Mouse (Mus musculus): ENCODE data around the gene Proz.

DNA sequence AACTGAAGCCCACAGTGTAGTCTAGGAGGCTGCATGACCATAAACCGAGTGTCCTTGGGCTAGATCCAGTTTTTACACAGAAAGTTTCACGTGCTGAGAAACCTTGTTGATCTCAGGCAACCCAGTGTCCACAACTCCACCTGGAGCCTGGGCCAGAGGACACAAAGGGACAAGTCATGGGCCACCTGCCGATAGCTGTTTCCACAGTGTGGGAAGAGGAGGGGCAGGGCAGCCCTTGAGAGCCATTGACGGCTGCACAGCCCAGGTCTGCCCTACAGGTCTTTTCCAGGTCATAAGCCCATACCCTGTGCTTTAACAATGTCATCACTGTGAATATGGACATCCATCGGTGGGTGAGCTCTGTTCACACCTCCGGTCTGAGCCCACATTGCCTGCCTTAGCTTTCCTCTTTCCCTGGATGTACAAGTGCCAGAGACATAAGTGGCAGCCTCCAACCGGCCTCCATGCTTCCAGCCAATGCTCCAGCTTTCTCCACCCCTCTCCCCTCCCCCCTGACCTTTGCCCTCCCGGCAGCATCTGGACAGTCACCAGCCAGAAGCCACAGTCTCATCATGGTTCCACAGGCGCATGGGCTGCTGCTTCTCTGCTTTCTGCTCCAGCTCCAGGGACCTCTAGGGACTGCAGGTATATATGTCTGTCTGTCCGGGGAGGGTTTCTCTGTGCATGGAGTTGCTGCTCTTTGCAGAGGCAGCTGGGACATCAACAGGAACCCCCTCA lies 35.1 kb upstream of the Proz start, which contains the start of gene F7:
- TF ChIP-seq CTCF (IDR thresholded peaks at IDR 0.05; ENCODE audit: control insufficient read depth, insufficient read depth, insufficient replicate concordance, low read depth, low read length) (no peak), POLR2A (IDR thresholded peaks at IDR 0.05; ENCODE audit: control insufficient read depth, low read depth, low read length) (no peak)

All from testis, adult 2 months (tissue).